Mouse (Mus musculus): ENCODE data around the gene Sohlh1. TPM values are rescaled to one million over a fixed set of nuclear protein-coding genes. Genes with fewer than 3 reads are reported as not detected.

Sohlh1 gene
- total and polyA plus RNA-seq, 2 experiments from 2014 or later, result not detected

DNA sequence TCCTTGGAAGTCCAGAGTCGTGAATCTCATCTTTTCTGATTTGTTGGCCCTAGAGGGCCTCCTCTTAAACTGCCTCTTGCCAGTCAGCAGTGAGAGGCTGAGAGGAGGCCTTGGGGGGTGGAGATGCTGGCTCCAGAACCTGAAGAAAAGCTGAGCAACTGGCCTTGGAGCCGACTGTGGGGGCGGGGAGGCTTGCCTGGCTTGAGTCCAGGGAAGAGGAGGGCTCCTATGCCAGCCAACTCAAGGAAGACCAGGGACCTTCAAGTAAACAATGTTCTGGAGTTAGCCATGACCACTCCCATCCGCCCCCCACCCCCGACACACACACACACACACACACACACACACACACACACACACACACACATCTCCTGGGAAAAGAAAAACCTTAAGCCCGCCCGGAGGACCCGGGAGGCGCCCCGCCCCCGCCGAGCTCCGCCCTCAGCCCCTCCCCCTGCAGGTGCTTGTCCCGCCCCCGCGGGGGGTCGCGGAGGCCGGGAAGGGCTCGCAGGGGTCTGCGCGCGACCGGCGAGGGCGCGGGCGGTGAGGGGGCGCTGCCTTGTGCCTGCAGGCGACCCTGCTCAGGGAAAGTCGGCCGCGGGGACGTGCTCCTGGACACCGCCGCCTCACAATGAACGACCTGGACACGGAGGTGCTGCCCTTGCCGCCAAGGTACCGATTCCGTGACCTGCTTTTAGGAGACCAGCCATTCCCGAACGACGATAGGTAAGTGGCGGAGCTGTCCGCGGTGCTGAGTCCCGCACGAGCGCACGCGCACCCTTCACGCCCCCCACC, 16.5 kb upstream of the Sohlh1 start, which contains the start of gene Kcnt1:
Gene Kcnt1, plus strand, starts transcription at position 398 of the 795 bp plus-strand sequence.
- H3K4me1 ChIP-seq (ENCODE audit: insufficient read depth), result 0 out of 2 replicates have a peak, but pooled peaks cover 5% of the 10 kb centered on the region
- 3% methylated on average over 38 of the region's 53 CpGs for WGBS
- DNase-seq, result peak; percentile 35
- H3K36me3 ChIP-seq (ENCODE audit: insufficient read depth), result no peaks in the 10 kb centered on the region
- peak; percentile 36; the same call in 1 of the 2 replicates for ATAC-seq
- peak within 1 kb of the TSS; percentile 45 for H3K4me3 ChIP-seq (ENCODE audit: low read depth, low read length)
- H3K4me2 ChIP-seq (ENCODE audit: low read depth), result peak within 1 kb of the TSS; percentile 92
- peak within 1 kb of the TSS; percentile 23; the same call in 1 of the 2 replicates for H3K9ac ChIP-seq
- H3K27ac ChIP-seq (ENCODE audit: low read depth, low read length), result no peak within 1 kb of the TSS
- H3K9me3 ChIP-seq (ENCODE audit: low read length), result no peaks in the 10 kb centered on the region
- TF ChIP-seq CTCF (IDR thresholded peaks at IDR 0.05; ENCODE audit: low read depth), result no peak
- 0 out of 2 replicates have a peak, but pooled peaks cover 8% of the 10 kb centered on the region for H3K27me3 ChIP-seq (ENCODE audit: insufficient read depth, low read length)

GRCm38 (mm10) chr2:25862696-25863270, 15.7 kb upstream of the Sohlh1 start:
- Histone ChIP-seq H3K4me1 (ENCODE audit: insufficient read depth) (0 out of 2 replicates have a peak, but pooled peaks cover 5% of the 10 kb centered on the region), H3K36me3 (ENCODE audit: insufficient read depth) (no peaks in the 10 kb centered on the region), H3K27ac (ENCODE audit: low read depth, low read length) (no peak overlapping the region), H3K4me2 (ENCODE audit: low read depth) (peak overlapping the region; percentile 92; the same call in 1 of the 2 replicates), H3K27me3 (ENCODE audit: insufficient read depth, low read length) (0 out of 2 replicates have a peak, but pooled peaks cover 8% of the 10 kb centered on the region), H3K9me3 (ENCODE audit: low read length) (no peaks in the 10 kb centered on the region), H3K9ac (no peak overlapping the region), H3K4me3 (ENCODE audit: low read depth, low read length) (no peak overlapping the region)
- peak; percentile 16 for DNase-seq
- WGBS, result 47% methylated on average over 5 of the region's 5 CpGs
- ATAC-seq, result 0 out of 2 replicates have a peak, but pooled peaks have one; percentile 12
- TF ChIP-seq CTCF (IDR thresholded peaks at IDR 0.05; ENCODE audit: low read depth), result no peak

DNA sequence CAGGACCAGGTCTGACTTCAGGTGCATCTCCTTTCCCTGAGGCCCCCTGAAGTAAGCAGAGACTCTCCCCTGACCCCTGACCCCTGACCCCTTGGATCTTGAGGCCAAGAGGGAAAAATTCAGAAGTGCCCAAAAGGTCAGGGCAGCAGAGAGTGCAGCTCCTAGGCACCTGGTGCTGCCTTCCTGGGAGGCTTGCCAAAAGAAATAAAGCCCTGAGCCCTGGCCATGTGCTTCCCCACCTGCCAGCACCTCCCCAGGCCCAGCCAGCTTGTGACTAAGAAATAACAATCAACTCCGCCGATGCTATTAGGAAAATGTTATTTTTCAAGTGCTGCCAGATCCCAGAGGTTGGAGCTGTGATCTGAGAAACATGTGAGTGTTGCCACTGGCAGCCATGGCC, 15.0 kb upstream of the Sohlh1 start:
- 0 out of 2 replicates have a peak, but pooled peaks cover 5% of the 10 kb centered on the region for H3K4me1 ChIP-seq (ENCODE audit: insufficient read depth)
- no peak for TF ChIP-seq CTCF (IDR thresholded peaks at IDR 0.05; ENCODE audit: low read depth)
- H3K27me3 ChIP-seq (ENCODE audit: insufficient read depth, low read length), result 0 out of 2 replicates have a peak, but pooled peaks cover 8% of the 10 kb centered on the region
- ATAC-seq, result no peak
- no peaks in the 10 kb centered on the region for H3K36me3 ChIP-seq (ENCODE audit: insufficient read depth)
- no peak overlapping the region for H3K4me3 ChIP-seq (ENCODE audit: low read depth, low read length)
- no peaks in the 10 kb centered on the region for H3K9me3 ChIP-seq (ENCODE audit: low read length)
- H3K27ac ChIP-seq (ENCODE audit: low read depth, low read length), result no peak overlapping the region
- 71% methylated on average over 2 of the region's 2 CpGs for WGBS
- H3K4me2 ChIP-seq (ENCODE audit: low read depth), result no peak overlapping the region
- H3K9ac ChIP-seq, result no peak overlapping the region
- no peak for DNase-seq

- Histone ChIP-seq H3K9me3 (ENCODE audit: low read length) (no peaks in the 10 kb centered on the region), H3K4me3 (ENCODE audit: low read depth, low read length) (no peak overlapping the region), H3K9ac (no peak overlapping the region), H3K27ac (ENCODE audit: low read depth, low read length) (no peak overlapping the region), H3K27me3 (ENCODE audit: insufficient read depth, low read length) (0 out of 2 replicates have a peak, but pooled peaks cover 4% of the 10 kb centered on the region), H3K4me1 (ENCODE audit: insufficient read depth) (0 out of 2 replicates have a peak, but pooled peaks cover 5% of the 10 kb centered on the region), H3K4me2 (ENCODE audit: low read depth) (no peak overlapping the region), H3K36me3 (ENCODE audit: insufficient read depth) (no peaks in the 10 kb centered on the region)
- no peak for DNase-seq
- 93% methylated on average over 3 of the region's 3 CpGs for WGBS
- ATAC-seq, result no peak
- TF ChIP-seq CTCF (IDR thresholded peaks at IDR 0.05; ENCODE audit: low read depth), result no peak
These were observed 12.8 kb upstream of the Sohlh1 start for GRCm38 (mm10) chr2:25859891-25860290.

DNA sequence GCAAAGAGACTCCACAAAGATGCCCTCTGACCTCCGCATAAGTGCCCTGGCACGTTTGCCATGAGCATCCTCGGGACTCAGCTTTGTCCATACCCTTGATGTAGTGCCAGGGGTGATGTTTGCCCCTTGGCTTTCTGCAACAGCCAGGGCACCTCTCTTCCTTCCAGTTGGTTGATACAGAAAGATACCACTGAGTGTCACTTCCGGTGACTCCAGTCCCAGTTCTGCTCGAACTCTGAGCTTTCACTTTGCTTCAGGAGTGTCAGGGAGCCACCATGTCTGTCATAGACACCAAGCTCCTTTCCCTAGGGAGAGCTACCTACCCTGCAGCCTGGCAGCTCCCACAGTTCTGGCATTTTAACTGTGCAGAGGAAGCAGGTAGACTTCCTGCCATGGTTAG, 7.0 kb upstream of the Sohlh1 start:
- TF ChIP-seq CTCF (IDR thresholded peaks at IDR 0.05; ENCODE audit: low read depth), result no peak
- Histone ChIP-seq H3K36me3 (ENCODE audit: insufficient read depth) (no peaks in the 10 kb centered on the region), H3K27me3 (ENCODE audit: insufficient read depth, low read length) (no peaks in the 10 kb centered on the region), H3K9ac (no peak overlapping the region), H3K27ac (ENCODE audit: low read depth, low read length) (no peak overlapping the region), H3K4me2 (ENCODE audit: low read depth) (no peak overlapping the region), H3K9me3 (ENCODE audit: low read length) (no peaks in the 10 kb centered on the region), H3K4me1 (ENCODE audit: insufficient read depth) (no peaks in the 10 kb centered on the region), H3K4me3 (ENCODE audit: low read depth, low read length) (no peak overlapping the region)
- WGBS, result 81% methylated on average over 5 of the region's 5 CpGs
- DNase-seq, result no peak
- no peak for ATAC-seq

GRCm38 (mm10) chr2:25852626-25853025, 5.6 kb upstream of the Sohlh1 start:
- no peak overlapping the region for H3K4me2 ChIP-seq (ENCODE audit: low read depth)
- H3K4me3 ChIP-seq (ENCODE audit: low read depth, low read length), result no peak overlapping the region
- no peaks in the 10 kb centered on the region for H3K4me1 ChIP-seq (ENCODE audit: insufficient read depth)
- no peaks in the 10 kb centered on the region for H3K27me3 ChIP-seq (ENCODE audit: insufficient read depth, low read length)
- no peak overlapping the region for H3K9ac ChIP-seq
- ATAC-seq (peak; percentile 80), DNase-seq (peak; percentile 30)
- H3K36me3 ChIP-seq (ENCODE audit: insufficient read depth), result no peaks in the 10 kb centered on the region
- H3K27ac ChIP-seq (ENCODE audit: low read depth, low read length), result no peak overlapping the region
- no peak for TF ChIP-seq CTCF (IDR thresholded peaks at IDR 0.05; ENCODE audit: low read depth)
- no peaks in the 10 kb centered on the region for H3K9me3 ChIP-seq (ENCODE audit: low read length)
- WGBS, result 33% methylated on average over 3 of the region's 3 CpGs

- 17% methylated on average over 4 of the region's 4 CpGs for WGBS
- peak; percentile 17 for DNase-seq
- Histone ChIP-seq H3K27me3 (ENCODE audit: insufficient read depth, low read length) (no peaks in the 10 kb centered on the region), H3K4me2 (ENCODE audit: low read depth) (no peak overlapping the region), H3K4me1 (ENCODE audit: insufficient read depth) (no peaks in the 10 kb centered on the region), H3K4me3 (ENCODE audit: low read depth, low read length) (no peak overlapping the region), H3K9me3 (ENCODE audit: low read length) (no peaks in the 10 kb centered on the region), H3K27ac (ENCODE audit: low read depth, low read length) (no peak overlapping the region), H3K36me3 (ENCODE audit: insufficient read depth) (no peaks in the 10 kb centered on the region), H3K9ac (no peak overlapping the region)
- ATAC-seq, result no peak
- TF ChIP-seq CTCF (IDR thresholded peaks at IDR 0.05; ENCODE audit: low read depth), result peak; percentile 66
These were observed 3.3 kb upstream of the Sohlh1 start for GRCm38 (mm10) chr2:25850330-25850729.

All from forebrain, postnatal 0 days (tissue).